Mouse (Mus musculus): Measurements from ENCODE around the gene Sirt5.

The Sirt5 gene

GRCm38 (mm10) chr13:43364985-43365824 is at the start of gene Sirt5:
Gene Sirt5, plus strand, starts transcription at chr13:43365496.
- DNase-seq (ENCODE audit: low spot score in 2 of 2): peak; percentile 81 to 85

GRCm38 (mm10) chr13:43317411-43317810 is 47.9 kb upstream of the Sirt5 start:
- DNase-seq (ENCODE audit: low spot score in 2 of 2): no peak

DNA sequence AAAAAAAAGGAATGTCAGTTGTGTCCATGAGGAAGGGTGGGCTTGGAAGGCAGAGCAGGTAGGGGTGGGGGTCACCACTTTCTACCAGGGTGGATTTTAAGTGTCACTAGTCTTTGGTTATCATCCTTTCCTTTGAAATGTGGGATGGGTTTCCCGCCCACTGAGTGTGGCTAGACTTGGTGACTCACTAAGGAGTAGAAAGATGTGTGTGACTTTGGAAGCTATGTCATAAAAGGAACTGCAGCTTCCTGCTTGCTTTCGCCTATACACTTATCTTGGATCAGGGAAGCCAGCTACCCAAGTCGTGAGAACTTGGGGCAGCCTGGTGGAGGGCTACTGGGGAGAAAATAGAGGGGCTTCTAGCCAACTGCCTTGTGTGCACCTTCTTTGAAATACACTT is 45.9 kb upstream of the Sirt5 start:
- no peak for DNase-seq (ENCODE audit: low spot score in 2 of 2)

DNA sequence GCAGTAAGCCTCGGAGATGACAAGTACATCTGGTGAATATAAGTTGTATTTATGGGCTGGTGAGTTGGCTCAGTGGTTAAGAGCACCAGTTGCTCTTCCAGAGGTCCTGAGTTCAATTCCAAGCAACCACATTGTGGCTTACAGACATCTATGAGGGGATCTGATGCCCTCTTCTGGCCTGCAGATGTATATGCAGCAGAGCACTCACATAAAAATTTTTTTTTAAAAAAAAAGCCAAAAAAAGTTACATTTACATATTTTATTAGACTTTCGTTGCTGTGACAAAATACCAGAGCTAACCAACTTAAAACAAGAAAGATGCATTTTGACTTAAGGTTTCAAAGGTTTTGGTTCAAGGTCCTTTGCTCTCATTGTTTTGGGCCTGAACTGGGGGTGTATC is 43.8 kb upstream of the Sirt5 start:
- DNase-seq (ENCODE audit: low spot score in 2 of 2): no peak

DNA sequence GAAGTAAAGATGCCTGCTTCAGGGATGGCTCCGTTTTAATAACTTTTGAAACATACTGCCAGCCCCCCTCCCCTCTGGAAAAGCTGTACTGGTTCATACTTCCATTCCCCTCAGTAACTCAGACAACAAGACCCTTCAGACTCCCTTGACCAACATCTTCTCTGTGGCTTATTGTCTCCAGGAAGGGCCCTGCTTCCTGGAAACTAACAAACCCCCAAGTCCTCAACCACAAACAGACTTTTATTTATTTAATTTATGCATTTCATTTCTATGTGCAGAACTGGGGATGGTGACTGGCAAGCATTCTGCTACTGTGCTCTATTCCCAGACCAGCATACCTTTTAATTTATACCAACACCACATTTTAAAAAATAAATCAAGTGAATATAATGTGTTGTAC is 39.9 kb upstream of the Sirt5 start:
- no peak for DNase-seq (ENCODE audit: low spot score in 2 of 2)

- no peak for DNase-seq (ENCODE audit: low spot score in 2 of 2)
Observed at GRCm38 (mm10) chr13:43331721-43332444, 33.4 kb upstream of the Sirt5 start.

GRCm38 (mm10) chr13:43332591-43332990 is 32.7 kb upstream of the Sirt5 start:
- no peak for DNase-seq (ENCODE audit: low spot score in 2 of 2)

GRCm38 (mm10) chr13:43336425-43337221 is 28.7 kb upstream of the Sirt5 start:
- no peak for DNase-seq (ENCODE audit: low spot score in 2 of 2)

DNA sequence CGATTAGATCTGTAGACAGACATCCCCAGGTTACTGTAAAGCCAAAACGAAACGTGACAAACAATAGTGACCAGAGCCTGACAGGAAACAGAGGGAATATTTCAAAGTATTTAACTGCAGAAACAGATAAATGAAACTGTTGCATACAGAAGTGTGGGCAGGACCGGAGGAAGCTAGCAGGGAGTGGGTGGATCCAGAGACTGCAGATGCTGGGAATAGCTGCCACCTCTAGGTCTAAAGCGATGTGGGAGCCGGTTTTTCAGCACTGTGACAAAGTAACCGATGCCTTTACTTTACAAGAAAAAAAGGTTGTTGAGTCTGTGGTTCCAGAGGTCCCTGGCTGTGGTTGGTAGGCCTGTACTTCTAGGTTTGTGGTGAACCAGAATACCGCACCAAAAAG is 27.3 kb upstream of the Sirt5 start:
- DNase-seq (ENCODE audit: low spot score in 2 of 2): peak in 1 of 2 experiments; percentile 16

DNA sequence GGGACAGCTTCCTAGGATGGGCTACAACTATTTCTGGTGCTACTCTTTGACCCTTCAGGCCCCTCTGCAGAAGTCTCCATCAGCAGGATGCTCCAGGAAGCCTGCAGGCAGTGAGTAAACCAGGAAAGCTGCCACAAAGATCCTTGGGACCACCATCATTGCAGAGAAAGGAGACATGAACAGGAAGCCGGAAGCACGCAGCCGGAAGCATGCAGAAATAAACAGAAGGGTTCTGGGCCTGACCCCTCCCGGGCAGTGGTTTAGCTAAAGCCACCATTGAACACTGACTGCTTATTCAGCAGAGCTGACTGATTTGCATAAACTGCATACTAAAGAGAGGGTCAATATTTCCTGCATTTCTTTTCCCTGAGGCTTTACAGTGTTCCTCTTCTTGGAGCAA is 26.7 kb upstream of the Sirt5 start:
- DNase-seq (ENCODE audit: low spot score in 2 of 2): no peak

DNA sequence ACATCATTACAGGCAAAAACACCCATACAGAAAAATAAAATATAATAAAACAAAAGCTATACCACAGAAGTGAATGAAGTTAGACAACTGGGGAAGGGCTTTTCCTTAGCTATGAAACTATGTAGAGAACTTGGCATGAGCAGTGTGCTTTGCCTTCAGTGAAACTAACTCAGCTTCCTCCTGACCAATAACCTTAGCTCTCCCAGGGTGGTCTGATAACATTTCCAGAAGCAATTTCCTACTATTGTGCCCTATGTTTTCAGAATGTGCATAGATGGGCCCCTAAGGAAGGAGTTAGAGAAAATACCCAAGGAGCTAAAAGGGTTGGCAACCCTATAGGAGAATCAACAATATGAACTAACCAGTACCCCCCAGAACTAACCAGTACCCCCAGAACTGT is 18.5 kb upstream of the Sirt5 start:
- no peak for DNase-seq (ENCODE audit: low spot score in 2 of 2)

- no peak for DNase-seq (ENCODE audit: low spot score in 2 of 2)
Observed at GRCm38 (mm10) chr13:43349376-43349775, 15.9 kb upstream of the Sirt5 start.

- DNase-seq (ENCODE audit: low spot score in 2 of 2): no peak
Observed at GRCm38 (mm10) chr13:43350489-43351169, 14.7 kb upstream of the Sirt5 start.

GRCm38 (mm10) chr13:43353356-43353755 is 11.9 kb upstream of the Sirt5 start:
- no peak for DNase-seq (ENCODE audit: low spot score in 2 of 2)

- DNase-seq (ENCODE audit: low spot score in 2 of 2): no peak
Observed at GRCm38 (mm10) chr13:43354362-43354761, 10.9 kb upstream of the Sirt5 start.

GRCm38 (mm10) chr13:43356346-43357125 is 8.8 kb upstream of the Sirt5 start:
- DNase-seq (ENCODE audit: low spot score in 2 of 2): no peak

DNA sequence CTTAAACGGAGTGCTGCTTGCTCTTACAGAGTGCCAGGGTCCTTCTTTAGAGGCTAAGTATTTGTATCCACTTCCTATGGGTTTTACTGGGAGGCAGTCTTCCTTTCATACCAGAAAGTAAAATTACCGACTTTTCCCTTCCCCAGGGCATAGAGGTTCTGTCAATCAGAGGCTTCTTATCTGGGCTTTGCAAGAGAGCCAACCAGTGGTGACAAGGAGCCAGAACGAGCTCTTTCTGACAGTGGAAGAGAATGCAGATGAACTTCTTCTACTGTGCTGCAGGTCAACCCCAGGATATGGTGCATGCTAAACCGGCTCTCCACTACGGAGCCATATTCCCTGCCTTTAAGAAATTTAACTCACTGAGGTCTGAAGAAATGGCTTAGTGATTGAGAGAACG is 4.8 kb upstream of the Sirt5 start:
- DNase-seq (ENCODE audit: low spot score in 2 of 2): no peak

GRCm38 (mm10) chr13:43362353-43362752 is 2.9 kb upstream of the Sirt5 start:
- DNase-seq (ENCODE audit: low spot score in 2 of 2): no peak

DNA sequence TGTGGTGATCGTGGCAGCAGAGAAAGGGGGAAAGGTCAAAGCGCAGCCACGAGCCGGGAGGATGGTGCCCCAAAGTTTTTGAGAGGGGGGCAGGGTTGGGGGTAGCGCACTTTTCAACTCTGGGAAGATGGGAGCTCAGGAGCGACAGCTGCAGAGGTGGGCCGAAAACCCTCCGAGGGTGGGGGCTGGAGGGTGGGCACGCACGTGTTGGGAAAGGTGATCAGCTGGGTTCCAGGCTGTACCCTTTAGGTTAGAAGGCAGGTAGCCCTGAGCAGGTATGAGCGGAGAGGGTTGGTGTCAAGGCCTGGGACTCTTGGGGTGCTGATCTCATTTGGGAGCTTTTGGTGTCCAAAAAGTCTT is 509 bp downstream of the Sirt5 start:
- DNase-seq (ENCODE audit: low spot score in 2 of 2): no peak

DNA sequence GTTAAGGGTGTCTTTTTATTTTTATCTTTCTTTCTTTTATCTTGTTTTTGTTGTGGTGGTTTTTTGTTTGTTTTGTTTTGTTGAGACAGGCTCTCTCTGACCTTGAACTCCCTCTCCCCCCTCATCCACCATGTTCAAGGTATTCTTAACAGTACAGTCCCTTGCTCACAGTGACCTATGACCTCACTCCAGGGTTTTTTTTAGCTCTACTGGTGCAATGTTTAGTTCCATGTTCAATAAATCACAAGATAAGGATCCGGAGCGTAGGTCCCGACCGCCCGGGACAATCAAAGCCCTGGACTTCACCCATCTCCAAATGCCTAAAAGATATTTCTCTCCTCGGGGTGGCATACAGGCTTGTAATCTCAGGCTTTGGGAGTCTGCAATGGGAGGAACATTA is 4.8 kb downstream of the Sirt5 start:
- DNase-seq (ENCODE audit: low spot score in 2 of 2): no peak

- DNase-seq (ENCODE audit: low spot score in 2 of 2): no peak
Observed at GRCm38 (mm10) chr13:43372892-43373291, 7.6 kb downstream of the Sirt5 start.
